ENCODE assay signal across 9 mouse cellular contexts in genomic region chr7:119997066-119997465, GRCm38 (mm10).
"Had no signal": no experiment of that assay in that cellular context is flagged by ENCODE, and none has a peak within 500 bp of the region (broad histone marks: within the 10 kb centered on the region; RNA-seq: fewer than 3 reads in every experiment).

No protein-coding gene starts in this region.

- DNase-seq: kidney, adult 9 months; kidney, postnatal 36 days; layer of hippocampus, adult 9-11 months; layer of hippocampus, postnatal 36 days; lung, adult 18-20 months; lung, postnatal 36 days; midbrain, embryonic 14.5 days; right cerebral cortex, postnatal 14 days; thymus, postnatal 36 days had no signal
